Mouse (Mus musculus) brain, embryonic 14.5 days (tissue): ENCODE results near the gene Artn. TPM values are rescaled to one million over a fixed set of nuclear protein-coding genes. Genes with fewer than 3 reads are reported as not detected.

ENCODE experiments used
- DNase-seq: peaks from one replicate; pipeline ENCODE4 v3.0.0-alpha.2; 2011; ENCODE audit warnings: low read depth
- CTCF ChIP-seq: fragments of 200-500 bp; IDR thresholded peaks from 2 replicates; pipeline ENCODE4 v1.5.1; 2012; ENCODE audit warnings: inconsistent platforms, mild to moderate bottlenecking, moderate library complexity, borderline replicate concordance; ENCODE audit not compliant: insufficient read depth, insufficient read length; ENCODE audit errors: extremely low read depth
- POLR2A ChIP-seq: fragments of 200-500 bp; IDR thresholded peaks from 2 replicates; pipeline ENCODE4 v1.6.1; 2012; ENCODE audit warnings: mild to moderate bottlenecking, inconsistent platforms, borderline replicate concordance; ENCODE audit not compliant: poor library complexity, insufficient read depth, insufficient read length, severe bottlenecking; ENCODE audit errors: extremely low read depth
- polyA plus RNA-seq: library from polyadenylated mRNA; depleted of rRNA; stranded (reverse); fragments of >200 nt; gene quantifications from 2 replicates; pipeline ENCODE4 v1.2.3, GENCODE M21; 2012

Gene Artn
- polyA plus RNA-seq, 1 experiment = 0.40 TPM

DNA sequence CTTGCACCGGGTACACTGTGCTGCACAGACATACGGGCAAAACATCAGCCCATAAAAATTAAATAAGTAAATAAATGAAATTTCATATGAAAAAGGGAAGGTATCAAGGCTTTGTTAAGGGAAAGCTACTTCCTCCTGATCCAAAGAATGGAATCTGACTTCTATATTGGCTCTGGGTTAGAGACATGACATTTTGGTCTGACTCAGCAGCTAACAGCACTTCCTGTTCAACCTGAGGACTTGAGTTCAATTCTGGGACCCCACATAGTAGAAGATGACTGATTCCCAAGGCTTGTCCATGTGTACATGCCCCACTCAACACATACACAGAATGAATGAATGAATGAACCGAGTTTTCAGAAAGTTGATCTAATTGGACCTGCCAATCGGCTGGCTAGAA lies 11.7 kb downstream of the Artn start:
- TF ChIP-seq POLR2A (no peak), CTCF (no peak)
- DNase-seq = no peak

DNA sequence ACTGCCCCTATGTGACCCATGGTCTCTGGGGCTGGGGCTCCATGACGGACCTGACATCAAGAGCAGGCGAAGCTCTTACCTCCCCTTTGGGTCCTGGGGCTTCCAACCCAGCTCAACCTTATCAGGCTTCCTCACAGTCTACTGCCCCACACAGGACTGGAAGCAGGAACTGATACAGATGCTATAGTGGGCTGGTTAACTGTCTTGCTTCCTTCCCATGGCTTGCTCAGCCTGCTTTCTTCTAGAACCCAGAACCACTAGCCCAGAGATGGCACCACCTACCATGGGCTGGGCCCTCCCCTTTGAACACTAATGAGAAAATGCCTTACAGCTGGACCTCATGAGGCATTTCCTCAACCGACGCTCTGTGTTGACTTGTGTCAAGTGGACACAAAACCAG lies 12.2 kb downstream of the Artn start:
- no peak for DNase-seq
- TF ChIP-seq POLR2A = no peak
- no peak for TF ChIP-seq CTCF

GRCm38 (mm10) chr4:117916386-117916785 lies 13.2 kb downstream of the Artn start:
- no peak for DNase-seq
- no peak for TF ChIP-seq POLR2A

GRCm38 (mm10) chr4:117915489-117916105 lies 14.0 kb downstream of the Artn start:
- no peak for DNase-seq
- TF ChIP-seq POLR2A = no peak
- TF ChIP-seq CTCF = no peak

GRCm38 (mm10) chr4:117914591-117915442 lies 14.7 kb downstream of the Artn start, which contains the start of gene Ipo13:
Gene Ipo13 (minus strand): TSS chr4:117914999.
- TF ChIP-seq CTCF = no peak
- peak; percentile 67 for TF ChIP-seq POLR2A
- peak; percentile 98 for DNase-seq

DNA sequence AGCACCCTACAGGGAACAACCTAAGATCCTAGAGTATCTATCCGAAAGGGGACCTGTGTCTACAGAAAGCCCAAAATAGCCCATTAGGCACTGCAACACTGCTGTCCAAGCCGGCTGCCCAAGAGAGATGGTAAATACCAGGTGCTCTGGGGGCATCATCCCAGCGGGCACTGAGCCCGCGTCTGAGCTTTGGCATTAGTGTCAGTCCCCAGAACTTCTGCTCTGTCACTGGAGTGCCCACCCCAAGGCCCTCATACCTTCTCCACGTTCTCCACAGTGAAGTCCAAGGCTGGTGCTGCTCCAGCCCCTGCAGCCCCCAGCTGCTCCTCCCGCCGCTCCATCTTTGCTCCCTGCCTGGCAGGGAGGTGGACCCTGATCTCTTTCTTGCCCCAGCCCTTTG lies 15.5 kb downstream of the Artn start:
- TF ChIP-seq CTCF (no peak), POLR2A (no peak)
- no peak for DNase-seq

DNA sequence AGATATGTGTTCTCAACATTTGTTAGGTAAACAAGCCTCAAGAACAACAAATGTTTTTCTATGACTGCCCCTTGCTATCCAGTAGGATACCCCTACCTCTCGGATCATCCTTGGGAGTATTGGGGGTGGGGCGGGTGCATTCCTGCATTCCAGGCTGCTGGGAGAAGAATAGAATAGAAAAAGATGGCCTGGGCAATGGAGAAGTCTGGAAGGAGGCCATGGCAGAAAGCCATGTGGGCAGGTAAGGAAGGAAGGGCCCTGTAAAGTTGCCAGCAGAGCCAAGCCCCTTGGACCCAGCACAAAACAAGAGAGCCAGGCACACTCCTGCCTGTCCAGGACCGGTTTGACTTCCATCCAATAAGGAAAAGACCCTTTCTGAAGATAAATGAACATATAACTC lies 16.1 kb downstream of the Artn start:
- DNase-seq = peak; percentile 40
- TF ChIP-seq CTCF (no peak), POLR2A (no peak)

GRCm38 (mm10) chr4:117912685-117913273 lies 16.8 kb downstream of the Artn start:
- no peak for TF ChIP-seq CTCF
- DNase-seq = no peak

DNA sequence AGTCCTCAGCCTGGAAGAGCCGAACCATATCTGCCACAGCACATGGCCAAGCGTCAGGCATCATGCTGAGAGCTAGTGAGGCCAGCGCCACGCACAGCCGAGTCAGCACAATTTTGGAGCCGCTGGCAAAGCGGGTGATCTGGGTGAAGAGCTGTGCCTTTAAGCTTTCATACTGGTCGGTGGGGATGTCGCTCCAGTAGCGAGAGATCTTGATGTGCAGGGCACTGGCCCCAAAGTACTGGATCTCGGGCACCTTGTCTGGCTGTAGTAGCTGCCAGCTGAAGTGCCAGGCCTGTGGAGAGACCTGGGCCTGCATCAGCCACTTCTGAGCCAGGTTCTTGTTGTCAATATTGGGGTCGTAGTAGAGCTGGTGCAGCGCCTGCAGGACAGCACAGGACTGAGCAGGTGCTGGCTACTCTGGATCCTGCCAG lies 17.4 kb downstream of the Artn start:
- no peak for TF ChIP-seq CTCF
- TF ChIP-seq POLR2A = no peak
- no peak for DNase-seq

DNA sequence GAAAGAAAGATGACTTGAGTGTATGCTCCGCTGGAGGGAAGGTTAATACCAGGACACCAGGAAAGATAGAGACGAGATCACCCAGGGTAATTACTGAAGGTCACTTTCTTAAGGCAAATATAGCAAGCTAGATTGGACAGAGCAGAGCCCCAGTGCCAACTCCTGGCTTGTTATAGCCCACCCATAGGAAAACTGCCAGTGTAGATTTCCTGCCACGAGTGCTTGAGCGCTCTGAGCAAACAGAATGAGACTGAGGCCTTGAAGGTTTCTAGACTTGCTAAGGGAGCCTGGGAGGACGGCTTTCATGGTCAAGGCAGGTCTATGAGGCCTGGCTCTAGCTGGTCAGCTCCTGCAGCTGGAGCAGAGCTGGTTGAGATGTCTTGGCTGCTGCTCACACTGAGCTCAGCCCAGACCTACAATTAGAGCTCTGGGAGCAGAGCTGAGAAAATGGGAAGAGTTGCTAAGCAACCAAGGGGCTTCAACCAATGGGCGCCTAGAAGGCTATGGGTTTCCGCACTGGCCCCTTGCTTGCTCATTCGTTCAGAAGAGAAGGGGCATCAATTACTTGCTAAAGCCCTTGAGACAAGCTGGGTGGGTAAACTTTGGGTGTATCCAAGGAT lies 20.6 kb downstream of the Artn start:
- peak; percentile 93 for DNase-seq
- TF ChIP-seq POLR2A (no peak), CTCF (no peak)

DNA sequence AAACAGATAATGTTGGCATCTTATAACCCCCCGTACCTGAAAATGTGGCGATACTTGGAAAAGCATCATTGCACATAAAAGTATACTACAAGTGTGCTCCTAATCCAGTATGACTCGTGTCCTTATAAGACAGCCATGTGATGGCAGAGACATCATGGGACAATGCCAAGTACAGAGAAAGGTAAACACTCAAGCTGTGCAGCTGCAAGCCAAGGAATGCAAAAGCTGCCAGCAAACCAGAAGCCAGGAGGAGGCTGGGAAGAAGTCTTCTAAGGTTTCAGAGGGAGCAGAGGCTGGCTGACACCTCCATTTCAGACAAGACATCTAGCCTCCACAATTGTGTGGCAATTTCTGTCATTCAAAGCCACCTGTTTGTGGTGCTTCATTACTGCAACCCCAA lies 23.4 kb downstream of the Artn start:
- no peak for DNase-seq
- no peak for TF ChIP-seq POLR2A
- no peak for TF ChIP-seq CTCF
